Mouse (Mus musculus) olfactory bulb, adult 2 months (tissue): ENCODE results near the gene Fgfr2. TPM values are rescaled to one million over a fixed set of nuclear protein-coding genes. Genes with fewer than 3 reads are reported as not detected.

Source experiments
- H3K27ac ChIP-seq: fragments of 200-500 bp; 2 replicates; pipeline ENCODE4 v1.5.1; 2012; ENCODE audit warnings: low read depth, low read length; ENCODE audit not compliant: insufficient read depth
- H3K4me1 ChIP-seq: fragments of 200-500 bp; 2 replicates; pipeline ENCODE4 v1.6.1; 2012; ENCODE audit warnings: low read length; ENCODE audit not compliant: control insufficient read depth, insufficient read depth
- H3K4me3 ChIP-seq: fragments of 200-500 bp; 2 replicates; pipeline ENCODE4 v1.5.1; 2012; ENCODE audit warnings: mild to moderate bottlenecking, low read depth, low read length, moderate library complexity; ENCODE audit not compliant: insufficient read depth
- CTCF ChIP-seq: fragments of 200-500 bp; IDR thresholded peaks from 2 replicates; pipeline ENCODE4 v1.5.1; 2012; ENCODE audit warnings: low read depth, mild to moderate bottlenecking, low read length, moderate library complexity; ENCODE audit not compliant: insufficient read depth
- POLR2A ChIP-seq: fragments of 200-500 bp; IDR thresholded peaks from 2 replicates; pipeline ENCODE4 v1.6.1; 2012; ENCODE audit warnings: mild to moderate bottlenecking, low read depth, low read length, moderate library complexity; ENCODE audit not compliant: insufficient read depth
- WGBS: fragments of 180-500 bp; shearing (Covaris S2); methylation state at CpG from one replicate; pipeline ENCODE4 v1.1.7; 2018; 5-methylcytosine and 5-hydroxymethylcytosine counted together
- polyA plus RNA-seq: library from polyadenylated mRNA; stranded (reverse); fragments of >200 nt; gene quantifications from 2 replicates; pipeline ENCODE4 v1.2.4, GENCODE M21; 2012; ENCODE audit warnings: low replicate concordance; ENCODE audit not compliant: missing spikeins, insufficient read depth, insufficient read length

Gene Fgfr2
- polyA plus RNA-seq, 1 experiment = not detected

DNA sequence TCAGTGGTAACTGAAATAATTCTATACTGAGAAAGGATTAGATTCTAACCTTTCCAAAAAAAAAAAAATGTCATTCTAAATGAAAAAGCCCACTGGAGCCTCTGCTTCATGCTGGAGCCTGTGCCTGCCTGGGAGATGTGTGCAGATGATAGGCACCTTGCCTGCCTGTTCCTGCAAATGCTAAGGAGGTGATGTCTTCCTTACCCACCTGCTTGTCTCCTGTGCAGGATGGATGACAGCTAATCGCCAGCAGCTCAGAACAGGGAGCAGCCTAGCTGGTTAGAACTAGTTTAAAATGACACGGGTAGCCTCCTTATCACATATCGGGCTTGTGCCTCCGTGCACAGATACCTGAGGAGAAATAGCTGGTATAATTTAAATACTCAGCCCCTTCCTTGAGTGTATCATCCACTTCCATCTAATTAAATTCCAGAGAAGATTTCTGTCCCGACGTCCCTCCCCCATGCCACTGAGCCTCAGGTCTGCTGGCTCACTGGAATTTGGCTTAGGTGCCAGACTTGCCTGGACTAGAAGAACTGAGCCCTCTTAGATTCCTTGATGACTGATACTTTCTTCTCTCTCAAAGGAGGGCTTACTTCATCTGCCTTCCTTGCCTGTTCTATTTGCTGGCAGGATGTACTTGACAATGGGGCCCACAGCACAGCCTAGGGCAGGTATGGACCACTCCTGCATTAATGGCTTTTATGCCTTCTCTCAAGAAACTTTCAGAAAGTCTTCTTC is 2782.6 kb downstream of the Fgfr2 start:
- no peak overlapping the region for H3K27ac ChIP-seq
- no peaks in the 10 kb centered on the region for H3K4me1 ChIP-seq
- no peak overlapping the region for H3K4me3 ChIP-seq
- TF ChIP-seq POLR2A (no peak), CTCF (no peak)
- 90% methylated on average over 6 of the region's 6 CpGs for WGBS

GRCm38 (mm10) chr7:130337601-130338000 is 2785.5 kb downstream of the Fgfr2 start:
- Histone ChIP-seq H3K4me1 (0 out of 2 replicates have a peak, but pooled peaks cover 3% of the 10 kb centered on the region), H3K4me3 (no peak overlapping the region), H3K27ac (no peak overlapping the region)
- WGBS = 95% methylated on average over 7 of the region's 7 CpGs
- TF ChIP-seq CTCF (no peak), POLR2A (no peak)

GRCm38 (mm10) chr7:130335440-130336051 is 2787.6 kb downstream of the Fgfr2 start:
- WGBS = 73% methylated on average over 4 of the region's 4 CpGs
- TF ChIP-seq POLR2A = no peak
- no peak for TF ChIP-seq CTCF
- H3K27ac ChIP-seq = no peak overlapping the region
- H3K4me1 ChIP-seq = 0 out of 2 replicates have a peak, but pooled peaks cover 6% of the 10 kb centered on the region
- no peak overlapping the region for H3K4me3 ChIP-seq

DNA sequence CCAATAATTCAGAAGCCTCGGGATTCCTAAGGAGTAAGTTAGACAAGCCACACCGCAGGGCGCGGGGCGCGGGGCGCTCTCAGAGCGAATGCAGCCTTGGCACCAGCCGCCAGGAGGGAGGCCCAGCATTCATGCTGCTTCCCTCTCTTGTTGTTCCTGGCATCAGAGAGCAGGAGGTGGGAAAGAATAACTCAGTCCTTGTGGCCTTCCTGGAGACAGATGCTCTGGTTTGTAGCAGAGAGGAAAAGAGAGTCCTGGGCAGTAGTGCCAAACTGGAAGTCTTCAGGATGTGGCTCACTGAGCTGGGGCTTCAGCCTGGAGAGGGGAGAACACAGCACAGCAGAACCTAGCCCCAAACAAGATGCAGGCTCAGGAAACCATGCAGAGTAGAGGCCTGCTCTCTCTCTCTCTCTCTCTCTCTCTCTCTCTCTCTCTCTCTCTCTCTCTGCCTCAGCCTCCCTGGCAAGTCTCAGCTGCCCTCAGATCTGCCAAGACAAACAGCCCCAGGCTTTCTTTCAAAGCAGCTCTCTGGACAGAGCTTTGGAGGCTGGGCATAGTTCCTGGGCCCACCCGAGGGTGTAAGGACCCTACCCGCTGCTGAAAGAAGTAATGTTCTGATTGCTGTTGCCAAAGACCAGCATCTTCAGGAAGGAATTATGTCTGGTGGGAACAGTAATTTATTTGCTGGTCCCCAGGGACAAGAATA is 2790.5 kb downstream of the Fgfr2 start:
- WGBS = 59% methylated on average over 11 of the region's 11 CpGs
- Histone ChIP-seq H3K4me3 (no peak overlapping the region), H3K4me1 (peaks cover 16% of the 10 kb centered on the region), H3K27ac (no peak overlapping the region)
- TF ChIP-seq POLR2A (no peak), CTCF (no peak)

- H3K4me3 ChIP-seq = no peak overlapping the region
Measured at GRCm38 (mm10) chr7:130327603-130328365, 2795.4 kb downstream of the Fgfr2 start.

DNA sequence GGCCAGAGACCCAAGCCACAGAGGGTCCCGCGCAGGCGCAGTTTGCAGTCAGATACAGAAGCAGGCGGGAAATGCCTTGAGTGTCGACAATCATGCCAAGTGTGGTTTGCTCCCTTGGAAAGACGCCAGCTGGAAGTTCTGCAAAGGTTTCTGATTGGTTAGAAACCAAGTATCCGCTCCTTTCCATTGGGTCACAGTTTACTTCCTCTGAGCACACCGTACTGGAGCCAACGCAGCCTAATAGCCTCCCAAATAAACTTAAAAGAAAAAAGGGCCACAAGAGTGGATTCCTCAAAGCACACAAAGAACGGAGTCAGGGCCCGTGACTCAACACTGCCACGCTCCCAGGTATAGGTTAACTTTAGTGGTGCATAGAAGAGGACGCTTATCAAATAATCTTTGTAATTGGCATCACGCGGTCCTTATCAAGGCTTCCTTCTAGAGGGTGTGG is 2797.1 kb downstream of the Fgfr2 start:
- 63% methylated on average over 15 of the region's 15 CpGs for whole genome bisulfite sequencing
- H3K4me1 ChIP-seq = peaks cover 14% of the 10 kb centered on the region
- H3K27ac ChIP-seq = no peak overlapping the region
- TF ChIP-seq CTCF = no peak
- no peak for TF ChIP-seq POLR2A
- H3K4me3 ChIP-seq = no peak overlapping the region

More at GRCm38 (mm10) chr7:130327603-130328365, 2795.4 kb downstream of the Fgfr2 start:
- Histone ChIP-seq H3K4me1 (peaks cover 19% of the 10 kb centered on the region), H3K27ac (no peak overlapping the region)
- WGBS = 22% methylated on average over 15 of the region's 15 CpGs
- TF ChIP-seq CTCF (no peak), POLR2A (no peak)

GRCm38 (mm10) chr7:130324716-130325401 is 2798.3 kb downstream of the Fgfr2 start:
- TF ChIP-seq CTCF = no peak
- TF ChIP-seq POLR2A = no peak
- Histone ChIP-seq H3K4me1 (peaks cover 20% of the 10 kb centered on the region), H3K4me3 (no peak overlapping the region), H3K27ac (no peak overlapping the region)
- WGBS = 83% methylated on average over 14 of the region's 14 CpGs

GRCm38 (mm10) chr7:130323766-130324165 is 2799.4 kb downstream of the Fgfr2 start:
- H3K27ac ChIP-seq = no peak overlapping the region
- 98% methylated on average over 4 of the region's 4 CpGs for WGBS
- peaks cover 22% of the 10 kb centered on the region for H3K4me1 ChIP-seq
- H3K4me3 ChIP-seq = no peak overlapping the region
- TF ChIP-seq POLR2A (no peak), CTCF (no peak)
